Mouse (Mus musculus) erythroblast, embryonic 14.5 days (primary cell): Measurements from ENCODE around the gene Cdca7l.

ENCODE experiments used
- GATA1 ChIP-seq: IDR thresholded peaks from 2 replicates; pipeline ENCODE4 v1.6.1; 2012; ENCODE audit warnings: low read length, inconsistent platforms, mixed read lengths
- TAL1 ChIP-seq: IDR thresholded peaks from 3 replicates; pipeline ENCODE4 v1.6.1; 2012; ENCODE audit warnings: low read length, inconsistent platforms, mixed read lengths

DNA sequence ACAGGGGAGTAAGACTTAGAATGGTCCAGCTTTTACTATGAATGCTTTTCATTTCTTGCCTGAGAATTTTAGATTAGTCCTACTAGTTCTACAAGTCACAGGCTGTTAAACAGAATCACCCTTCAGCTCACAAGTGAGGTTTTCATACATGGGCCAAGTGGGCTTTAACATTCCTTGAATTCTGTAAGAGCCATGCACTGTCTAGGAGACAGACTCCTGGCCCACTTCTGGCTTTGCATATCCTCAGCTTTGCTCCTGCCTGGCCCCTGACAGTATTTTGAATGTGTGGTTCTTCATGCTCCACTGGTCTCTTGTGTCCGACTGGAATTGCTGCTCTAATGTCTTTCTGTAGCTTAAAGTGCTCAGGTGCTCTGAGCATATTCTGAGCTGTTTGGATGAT is 20.7 kb upstream of the Cdca7l start:
- TF ChIP-seq GATA1 (no peak), TAL1 (no peak)
